Mouse (Mus musculus): Measurements from ENCODE around the gene Fam187a.
A peak's percentile ranks its signal among the peaks of the same experiment; 100 is the strongest.

Fam187a gene

GRCm38 (mm10) chr11:102884616-102885219 lies at the start of gene Fam187a:
Fam187a (plus strand) TSS chr11:102885169.
- DNase-seq (ENCODE audit: low read depth), result no peak

GRCm38 (mm10) chr11:102835549-102835948 lies 49.4 kb upstream of the Fam187a start, which contains the start of gene Higd1b:
Higd1b (plus strand) TSS chr11:102835849.
- no peak for DNase-seq (ENCODE audit: low read depth)

- DNase-seq (ENCODE audit: low read depth), result no peak
These were observed 48.8 kb upstream of the Fam187a start for GRCm38 (mm10) chr11:102836146-102836545.

- DNase-seq (ENCODE audit: low read depth), result no peak
These were observed 47.6 kb upstream of the Fam187a start for GRCm38 (mm10) chr11:102837385-102837784.

- no peak for DNase-seq (ENCODE audit: low read depth)
These were observed 46.8 kb upstream of the Fam187a start for GRCm38 (mm10) chr11:102838126-102838525.

- DNase-seq (ENCODE audit: low read depth), result no peak
These were observed 46.3 kb upstream of the Fam187a start for GRCm38 (mm10) chr11:102838616-102839150.

- DNase-seq (ENCODE audit: low read depth), result no peak
These were observed 39.0 kb upstream of the Fam187a start for GRCm38 (mm10) chr11:102845926-102846325.

GRCm38 (mm10) chr11:102851883-102852282 lies 33.1 kb upstream of the Fam187a start:
- DNase-seq (ENCODE audit: low read depth), result peak; percentile 28

GRCm38 (mm10) chr11:102853760-102854159 lies 31.2 kb upstream of the Fam187a start:
- peak; percentile 9 for DNase-seq (ENCODE audit: low read depth)

- DNase-seq (ENCODE audit: low read depth), result no peak
These were observed 29.0 kb upstream of the Fam187a start for GRCm38 (mm10) chr11:102855941-102856340.

- no peak for DNase-seq (ENCODE audit: low read depth)
These were observed 26.0 kb upstream of the Fam187a start for GRCm38 (mm10) chr11:102858951-102859350.

GRCm38 (mm10) chr11:102859933-102860332 lies 25.0 kb upstream of the Fam187a start:
- no peak for DNase-seq (ENCODE audit: low read depth)

- peak; percentile 61 for DNase-seq (ENCODE audit: low read depth)
These were observed 20.7 kb upstream of the Fam187a start for GRCm38 (mm10) chr11:102864272-102864671.

- DNase-seq (ENCODE audit: low read depth), result no peak
These were observed 10.1 kb upstream of the Fam187a start for GRCm38 (mm10) chr11:102874801-102875334.

- DNase-seq (ENCODE audit: low read depth), result no peak
These were observed 5.4 kb upstream of the Fam187a start for GRCm38 (mm10) chr11:102879558-102879957.

GRCm38 (mm10) chr11:102880585-102881313 lies 4.2 kb upstream of the Fam187a start, which contains the start of the genes Eftud2 and Ccdc103:
Eftud2 (minus strand) TSS chr11:102880985.
Ccdc103 (plus strand) TSS chr11:102881204.
- peak; percentile 97 for DNase-seq (ENCODE audit: low read depth)

GRCm38 (mm10) chr11:102881314-102882198 lies 3.4 kb upstream of the Fam187a start:
- no peak for DNase-seq (ENCODE audit: low read depth)

GRCm38 (mm10) chr11:102887433-102887832 lies 2.5 kb downstream of the Fam187a start:
- no peak for DNase-seq (ENCODE audit: low read depth)

- DNase-seq (ENCODE audit: low read depth), result no peak
These were observed 3.2 kb downstream of the Fam187a start for GRCm38 (mm10) chr11:102888135-102888534.

- no peak for DNase-seq (ENCODE audit: low read depth)
These were observed 5.1 kb downstream of the Fam187a start for GRCm38 (mm10) chr11:102890096-102890495.

GRCm38 (mm10) chr11:102893015-102893651 lies 8.2 kb downstream of the Fam187a start:
- peak; percentile 69 for DNase-seq (ENCODE audit: low read depth)
